Mouse (Mus musculus) retina, postnatal 7 days (tissue): ENCODE results near the gene Cblc.
A peak's percentile ranks its signal among the peaks of the same experiment; 100 is the strongest.

Experiments
- DNase-seq: peaks from one replicate; pipeline ENCODE4 v3.0.0-alpha.2; 2012; ENCODE audit warnings: low read depth, low spot score

The Cblc gene

GRCm38 (mm10) chr7:19752652-19753051, 44.0 kb downstream of the Cblc start:
- no peak for DNase-seq

GRCm38 (mm10) chr7:19751070-19751383, 45.6 kb downstream of the Cblc start:
- no peak for DNase-seq

- peak; percentile 64 for DNase-seq
These were observed 46.2 kb downstream of the Cblc start, which contains the start of gene Nectin2 for GRCm38 (mm10) chr7:19750217-19751069. Gene Nectin2 (minus strand): TSS chr7:19750483.

GRCm38 (mm10) chr7:19749389-19750216, 47.0 kb downstream of the Cblc start:
- peak; percentile 96 for DNase-seq

- DNase-seq: peak; percentile 20
These were observed 48.1 kb downstream of the Cblc start for GRCm38 (mm10) chr7:19748219-19749195.

- no peak for DNase-seq
These were observed 49.0 kb downstream of the Cblc start for GRCm38 (mm10) chr7:19747420-19748218.

- DNase-seq: peak; percentile 28
These were observed 50.0 kb downstream of the Cblc start for GRCm38 (mm10) chr7:19746426-19747201.

- no peak for DNase-seq
These were observed 50.6 kb downstream of the Cblc start for GRCm38 (mm10) chr7:19745971-19746370.

GRCm38 (mm10) chr7:19744590-19745385, 51.8 kb downstream of the Cblc start:
- no peak for DNase-seq

- DNase-seq: no peak
These were observed 52.8 kb downstream of the Cblc start for GRCm38 (mm10) chr7:19743791-19744190.

GRCm38 (mm10) chr7:19742468-19742867, 54.1 kb downstream of the Cblc start:
- no peak for DNase-seq

- no peak for DNase-seq
These were observed 55.1 kb downstream of the Cblc start for GRCm38 (mm10) chr7:19741329-19742031.

- no peak for DNase-seq
These were observed 56.3 kb downstream of the Cblc start for GRCm38 (mm10) chr7:19740269-19740668.

GRCm38 (mm10) chr7:19738771-19739170, 57.8 kb downstream of the Cblc start:
- DNase-seq: no peak

GRCm38 (mm10) chr7:19736389-19737057, 60.1 kb downstream of the Cblc start:
- no peak for DNase-seq

- DNase-seq: no peak
These were observed 62.4 kb downstream of the Cblc start for GRCm38 (mm10) chr7:19734178-19734666.
